Mouse (Mus musculus): ENCODE results near the gene Ankfy1. TPM values are rescaled to one million over a fixed set of nuclear protein-coding genes. Genes with fewer than 3 reads are reported as not detected.

The Ankfy1 gene
- polyA plus RNA-seq (2014; fragmentation: Nextera tagmentation; extraction: Ambion mirVana): 33.8 and 36.1 TPM in 2 replicates

GRCm38 (mm10) chr11:72689551-72690510 is at the start of gene Ankfy1:
Gene Ankfy1, plus strand, starts transcription at chr11:72690006.
- Histone ChIP-seq H3K27me3 (ENCODE audit: control insufficient read depth, insufficient read depth, low read length) (no peaks in the 10 kb centered on the region), H3K36me3 (replicated peaks; ENCODE audit: control insufficient read depth, insufficient read depth) (peaks cover 14% of the 10 kb centered on the region), H3K27ac (peak within 1 kb of the TSS; percentile 89), H3K4me2 (replicated peaks) (peak within 1 kb of the TSS; percentile 68), H3K4me1 (replicated peaks; ENCODE audit: control insufficient read depth, insufficient read depth, low read length) (peaks cover 25% of the 10 kb centered on the region), H3K4me3 (replicated peaks; ENCODE audit: low read length) (peak within 1 kb of the TSS; percentile 53), H3K9me3 (ENCODE audit: control insufficient read depth, low read length) (no peaks in the 10 kb centered on the region), H3K9ac (peak within 1 kb of the TSS; percentile 81)
- DNase-seq (ENCODE audit: low spot score): peak; percentile 98
- WGBS: under 1% methylated on average over 56 of the region's 56 CpGs
- ATAC-seq (ENCODE audit: low FRiP score): peak; percentile 97

- peaks cover 5% of the 10 kb centered on the region; the same call in 1 of the 2 replicates for H3K4me1 ChIP-seq (replicated peaks; ENCODE audit: control insufficient read depth, insufficient read depth, low read length)
- H3K36me3 ChIP-seq (replicated peaks; ENCODE audit: control insufficient read depth, insufficient read depth): no peaks in the 10 kb centered on the region
- H3K9me3 ChIP-seq (ENCODE audit: control insufficient read depth, low read length): 0 out of 2 replicates have a peak, but pooled peaks cover 4% of the 10 kb centered on the region
- no peaks in the 10 kb centered on the region for H3K27me3 ChIP-seq (ENCODE audit: control insufficient read depth, insufficient read depth, low read length)
- no peak for ATAC-seq (ENCODE audit: low FRiP score)
- DNase-seq (ENCODE audit: low spot score): no peak
- WGBS: 31% methylated on average over 4 of the region's 4 CpGs
- no peak overlapping the region for H3K4me2 ChIP-seq (replicated peaks)
- H3K27ac ChIP-seq: no peak overlapping the region
- no peak overlapping the region for H3K4me3 ChIP-seq (replicated peaks; ENCODE audit: low read length)
- no peak overlapping the region for H3K9ac ChIP-seq
Measured at GRCm38 (mm10) chr11:72642730-72643129, 47.1 kb upstream of the Ankfy1 start.

- peaks cover 5% of the 10 kb centered on the region; the same call in 1 of the 2 replicates for H3K4me1 ChIP-seq (replicated peaks; ENCODE audit: control insufficient read depth, insufficient read depth, low read length)
- H3K9ac ChIP-seq: no peak overlapping the region
- H3K9me3 ChIP-seq (ENCODE audit: control insufficient read depth, low read length): 0 out of 2 replicates have a peak, but pooled peaks cover 4% of the 10 kb centered on the region
- no peak overlapping the region for H3K4me3 ChIP-seq (replicated peaks; ENCODE audit: low read length)
- H3K27me3 ChIP-seq (ENCODE audit: control insufficient read depth, insufficient read depth, low read length): no peaks in the 10 kb centered on the region
- DNase-seq (ENCODE audit: low spot score) (no peak), ATAC-seq (ENCODE audit: low FRiP score) (no peak)
- no peaks in the 10 kb centered on the region for H3K36me3 ChIP-seq (replicated peaks; ENCODE audit: control insufficient read depth, insufficient read depth)
- 91% methylated on average over 5 of the region's 5 CpGs for WGBS
- H3K27ac ChIP-seq: no peak overlapping the region
- no peak overlapping the region for H3K4me2 ChIP-seq (replicated peaks)
Measured at GRCm38 (mm10) chr11:72645386-72645785, 44.4 kb upstream of the Ankfy1 start.

- H3K9me3 ChIP-seq (ENCODE audit: control insufficient read depth, low read length): no peaks in the 10 kb centered on the region
- H3K4me3 ChIP-seq (replicated peaks; ENCODE audit: low read length): no peak overlapping the region
- H3K27ac ChIP-seq: no peak overlapping the region
- H3K27me3 ChIP-seq (ENCODE audit: control insufficient read depth, insufficient read depth, low read length): no peaks in the 10 kb centered on the region
- H3K4me1 ChIP-seq (replicated peaks; ENCODE audit: control insufficient read depth, insufficient read depth, low read length): no peaks in the 10 kb centered on the region
- H3K9ac ChIP-seq: no peak overlapping the region
- DNase-seq (ENCODE audit: low spot score) (no peak), ATAC-seq (ENCODE audit: low FRiP score) (no peak)
- H3K4me2 ChIP-seq (replicated peaks): no peak overlapping the region
- 94% methylated on average over 2 of the region's 2 CpGs for WGBS
- no peaks in the 10 kb centered on the region for H3K36me3 ChIP-seq (replicated peaks; ENCODE audit: control insufficient read depth, insufficient read depth)
Measured at GRCm38 (mm10) chr11:72650347-72650746, 39.5 kb upstream of the Ankfy1 start.

- no peak for DNase-seq (ENCODE audit: low spot score)
- no peaks in the 10 kb centered on the region; the same call in 1 of the 2 replicates for H3K36me3 ChIP-seq (replicated peaks; ENCODE audit: control insufficient read depth, insufficient read depth)
- H3K4me2 ChIP-seq (replicated peaks): no peak overlapping the region
- no peak overlapping the region for H3K27ac ChIP-seq
- H3K27me3 ChIP-seq (ENCODE audit: control insufficient read depth, insufficient read depth, low read length): no peaks in the 10 kb centered on the region
- H3K4me3 ChIP-seq (replicated peaks; ENCODE audit: low read length): no peak overlapping the region
- H3K9me3 ChIP-seq (ENCODE audit: control insufficient read depth, low read length): no peaks in the 10 kb centered on the region
- no peaks in the 10 kb centered on the region for H3K4me1 ChIP-seq (replicated peaks; ENCODE audit: control insufficient read depth, insufficient read depth, low read length)
- ATAC-seq (ENCODE audit: low FRiP score): no peak
- no peak overlapping the region for H3K9ac ChIP-seq
Measured at GRCm38 (mm10) chr11:72659918-72660317, 29.9 kb upstream of the Ankfy1 start.

- Histone ChIP-seq H3K27ac (no peak overlapping the region), H3K4me2 (replicated peaks) (no peak overlapping the region), H3K9me3 (ENCODE audit: control insufficient read depth, low read length) (no peaks in the 10 kb centered on the region), H3K9ac (no peak overlapping the region), H3K4me3 (replicated peaks; ENCODE audit: low read length) (no peak overlapping the region), H3K27me3 (ENCODE audit: control insufficient read depth, insufficient read depth, low read length) (no peaks in the 10 kb centered on the region), H3K4me1 (replicated peaks; ENCODE audit: control insufficient read depth, insufficient read depth, low read length) (no peaks in the 10 kb centered on the region), H3K36me3 (replicated peaks; ENCODE audit: control insufficient read depth, insufficient read depth) (no peaks in the 10 kb centered on the region; the same call in 1 of the 2 replicates)
- WGBS: 96% methylated on average over 1 of the region's 1 CpGs
- DNase-seq (ENCODE audit: low spot score) (no peak), ATAC-seq (ENCODE audit: low FRiP score) (no peak)
Measured at GRCm38 (mm10) chr11:72660359-72660758, 29.4 kb upstream of the Ankfy1 start.

GRCm38 (mm10) chr11:72664641-72665040 is 25.2 kb upstream of the Ankfy1 start:
- DNase-seq (ENCODE audit: low spot score) (no peak), ATAC-seq (ENCODE audit: low FRiP score) (no peak)
- Histone ChIP-seq H3K27ac (no peak overlapping the region), H3K36me3 (replicated peaks; ENCODE audit: control insufficient read depth, insufficient read depth) (no peaks in the 10 kb centered on the region; the same call in 1 of the 2 replicates), H3K4me3 (replicated peaks; ENCODE audit: low read length) (no peak overlapping the region), H3K4me2 (replicated peaks) (no peak overlapping the region), H3K4me1 (replicated peaks; ENCODE audit: control insufficient read depth, insufficient read depth, low read length) (no peaks in the 10 kb centered on the region), H3K27me3 (ENCODE audit: control insufficient read depth, insufficient read depth, low read length) (no peaks in the 10 kb centered on the region), H3K9ac (no peak overlapping the region), H3K9me3 (ENCODE audit: control insufficient read depth, low read length) (no peaks in the 10 kb centered on the region)
- WGBS: 96% methylated on average over 4 of the region's 4 CpGs

GRCm38 (mm10) chr11:72670634-72671033 is 19.2 kb upstream of the Ankfy1 start:
- Histone ChIP-seq H3K9me3 (ENCODE audit: control insufficient read depth, low read length) (no peaks in the 10 kb centered on the region), H3K27me3 (ENCODE audit: control insufficient read depth, insufficient read depth, low read length) (no peaks in the 10 kb centered on the region), H3K4me2 (replicated peaks) (no peak overlapping the region), H3K4me3 (replicated peaks; ENCODE audit: low read length) (no peak overlapping the region), H3K9ac (no peak overlapping the region), H3K4me1 (replicated peaks; ENCODE audit: control insufficient read depth, insufficient read depth, low read length) (no peaks in the 10 kb centered on the region), H3K36me3 (replicated peaks; ENCODE audit: control insufficient read depth, insufficient read depth) (no peaks in the 10 kb centered on the region), H3K27ac (no peak overlapping the region)
- DNase-seq (ENCODE audit: low spot score): no peak
- no peak for ATAC-seq (ENCODE audit: low FRiP score)

GRCm38 (mm10) chr11:72671294-72671988 is 18.4 kb upstream of the Ankfy1 start:
- Histone ChIP-seq H3K4me2 (replicated peaks) (no peak overlapping the region), H3K4me3 (replicated peaks; ENCODE audit: low read length) (no peak overlapping the region), H3K27ac (no peak overlapping the region), H3K9me3 (ENCODE audit: control insufficient read depth, low read length) (no peaks in the 10 kb centered on the region), H3K9ac (no peak overlapping the region), H3K27me3 (ENCODE audit: control insufficient read depth, insufficient read depth, low read length) (no peaks in the 10 kb centered on the region), H3K4me1 (replicated peaks; ENCODE audit: control insufficient read depth, insufficient read depth, low read length) (no peaks in the 10 kb centered on the region), H3K36me3 (replicated peaks; ENCODE audit: control insufficient read depth, insufficient read depth) (no peaks in the 10 kb centered on the region)
- WGBS: 83% methylated on average over 6 of the region's 6 CpGs
- no peak for DNase-seq (ENCODE audit: low spot score)
- no peak for ATAC-seq (ENCODE audit: low FRiP score)
